Comparison of ENCODE assay signal across 12 mouse cellular contexts in genomic region chr2:92948699-92949300, GRCm38 (mm10). TPM values are rescaled to one million over a fixed set of nuclear protein-coding genes. Genes with fewer than 3 reads are reported as not detected.
DNase-seq lines count a peak whose midpoint lies in the region; ATAC-seq and TF ChIP-seq lines count a peak whose summit lies in the region.
"Had no signal": no experiment of that assay in that cellular context is flagged by ENCODE, and none has a peak within 500 bp of the region (broad histone marks: within the 10 kb centered on the region; RNA-seq: fewer than 3 reads in every experiment).

No protein-coding gene starts in this region.

- H3K4me1 ChIP-seq in midbrain, embryonic 12.5 days: peaks cover 5% of the 10 kb centered on the region; the same call in 1 of the 2 replicates
- peaks cover 26% of the 10 kb centered on the region for H3K4me1 ChIP-seq in midbrain, embryonic 10.5 days
- peaks cover 10 to 28% of the 10 kb centered on the region in 2 experiments for H3K4me1 ChIP-seq in ES-E14 (ENCODE audit: control insufficient read depth in 2 of 2, insufficient read depth in 2 of 2, low read length in 2 of 2, poor library complexity in 1 of 2)
- peaks cover 34% of the 10 kb centered on the region for H3K4me1 ChIP-seq in hindbrain, embryonic 13.5 days (replicated peaks)
- 0 out of 2 replicates have a peak, but pooled peaks cover 3% of the 10 kb centered on the region for H3K4me1 ChIP-seq in stomach, postnatal 0 days (replicated peaks; ENCODE audit: control insufficient read depth, insufficient read depth)

- no peak overlapping the region for H3K4me3 ChIP-seq in midbrain, embryonic 12.5 days
- no peak overlapping the region for H3K4me3 ChIP-seq in midbrain, embryonic 10.5 days
- H3K4me3 ChIP-seq in ES-E14 (ENCODE audit: insufficient read depth in 1 of 2, low read depth in 1 of 2, low read length in 2 of 2, poor library complexity in 1 of 2, severe bottlenecking in 1 of 2): no peak overlapping the region
- no peak overlapping the region for H3K4me3 ChIP-seq in hindbrain, embryonic 13.5 days
- no peak overlapping the region for H3K4me3 ChIP-seq in stomach, postnatal 0 days (ENCODE audit: low read depth, low read length)
- H3K4me3 ChIP-seq: erythroblast, embryonic 14.5 days had no signal

- peaks cover 4% of the 10 kb centered on the region; the same call in 1 of the 2 replicates for H3K27me3 ChIP-seq in midbrain, embryonic 12.5 days
- H3K27me3 ChIP-seq in midbrain, embryonic 10.5 days (ENCODE audit: low read depth, poor library complexity, severe bottlenecking): peaks cover 5% of the 10 kb centered on the region
- H3K27me3 ChIP-seq in hindbrain, embryonic 13.5 days: peaks cover 24% of the 10 kb centered on the region
- H3K27me3 ChIP-seq in stomach, postnatal 0 days (ENCODE audit: control insufficient read depth, insufficient read depth, low read length): no peaks in the 10 kb centered on the region

- WGBS in midbrain, embryonic 12.5 days: 60% methylated on average over 7 of the region's 7 CpGs
- WGBS in midbrain, embryonic 10.5 days: 65% methylated on average over 7 of the region's 7 CpGs
- 36% methylated on average over 7 of the region's 7 CpGs for WGBS in hindbrain, embryonic 13.5 days
- WGBS in stomach, postnatal 0 days: 60% methylated on average over 7 of the region's 7 CpGs

- no peak overlapping the region for H3K27ac ChIP-seq in midbrain, embryonic 12.5 days (replicated peaks)
- H3K27ac ChIP-seq in midbrain, embryonic 10.5 days (replicated peaks): no peak overlapping the region
- 0 out of 2 replicates have a peak overlapping the region, but pooled peaks have one; percentile 13 for H3K27ac ChIP-seq in ES-E14 (ENCODE audit: insufficient read depth, low read depth, low read length, poor library complexity, severe bottlenecking)
- peak overlapping the region; percentile 41; the same call in 1 of the 2 replicates for H3K27ac ChIP-seq in hindbrain, embryonic 13.5 days
- H3K27ac ChIP-seq in stomach, postnatal 0 days (replicated peaks): no peak overlapping the region

- H3K9me3 ChIP-seq in midbrain, embryonic 12.5 days: no peaks in the 10 kb centered on the region
- no peaks in the 10 kb centered on the region for H3K9me3 ChIP-seq in midbrain, embryonic 10.5 days (replicated peaks)
- no peaks in the 10 kb centered on the region for H3K9me3 ChIP-seq in ES-E14 (ENCODE audit: control insufficient read depth, insufficient read depth, low read depth, low read length)
- no peaks in the 10 kb centered on the region for H3K9me3 ChIP-seq in hindbrain, embryonic 13.5 days
- no peaks in the 10 kb centered on the region for H3K9me3 ChIP-seq in stomach, postnatal 0 days (ENCODE audit: control insufficient read depth, low read length)

- no peak for DNase-seq in midbrain, embryonic 10.5 days (ENCODE audit: low spot score)
- DNase-seq in ES-E14 (ENCODE audit: low read depth, low spot score): no peak
- DNase-seq in brain, embryonic 14.5 days (ENCODE audit: low read depth): peak; percentile 31
- no peak for DNase-seq in stomach, postnatal 0 days (ENCODE audit: low spot score)
- no peak for DNase-seq in lung, postnatal 36 days
- DNase-seq: cerebellum, adult 8-10 months; kidney, postnatal 36 days; liver had no signal

- in situ Hi-C loops in ES-E14 (cut with MboI; ENCODE audit: low sequenced_read_pairs in 2 of 2, unreplicated experiment in 2 of 2): no loop called here

- no peak for TF ChIP-seq CTCF in brain, embryonic 14.5 days (IDR thresholded peaks at IDR 0.05; ENCODE audit: borderline replicate concordance, extremely low read depth, insufficient read depth, insufficient read length)
- TF ChIP-seq CTCF in stomach, postnatal 0 days (IDR thresholded peaks at IDR 0.05; ENCODE audit: low read depth): no peak

- TF ChIP-seq POLR2A in brain, embryonic 14.5 days (IDR thresholded peaks at IDR 0.05; ENCODE audit: borderline replicate concordance, extremely low read depth, insufficient read depth, insufficient read length, poor library complexity, severe bottlenecking): no peak

- TF ChIP-seq EP300 in stomach, postnatal 0 days (optimal IDR thresholded peaks at IDR 0.05): no peak

- H3K36me3 ChIP-seq in midbrain, embryonic 12.5 days: no peaks in the 10 kb centered on the region
- H3K36me3 ChIP-seq in midbrain, embryonic 10.5 days: no peaks in the 10 kb centered on the region
- H3K36me3 ChIP-seq in ES-E14 (ENCODE audit: control insufficient read depth, insufficient read depth, low read length, poor library complexity, severe bottlenecking): no peaks in the 10 kb centered on the region
- no peaks in the 10 kb centered on the region for H3K36me3 ChIP-seq in hindbrain, embryonic 13.5 days
- no peaks in the 10 kb centered on the region for H3K36me3 ChIP-seq in stomach, postnatal 0 days (ENCODE audit: control insufficient read depth, insufficient read depth, low read length)

- peak; percentile 23; the same call in 1 of the 2 replicates for ATAC-seq in midbrain, embryonic 12.5 days (ENCODE audit: low FRiP score, low read depth)
- ATAC-seq in hindbrain, embryonic 13.5 days (ENCODE audit: low FRiP score): peak; percentile 53; the same call in 1 of the 2 replicates
- ATAC-seq in stomach, postnatal 0 days (ENCODE audit: low FRiP score, low TSS enrichment): no peak

- no peak overlapping the region for H3K4me2 ChIP-seq in midbrain, embryonic 12.5 days (replicated peaks)
- H3K4me2 ChIP-seq in hindbrain, embryonic 13.5 days: no peak overlapping the region
- no peak overlapping the region for H3K4me2 ChIP-seq in stomach, postnatal 0 days (replicated peaks; ENCODE audit: low read depth)

- H3K9ac ChIP-seq in midbrain, embryonic 12.5 days (replicated peaks): no peak overlapping the region
- no peak overlapping the region for H3K9ac ChIP-seq in ES-E14 (ENCODE audit: insufficient read depth, low read depth, low read length, poor library complexity, severe bottlenecking)
- H3K9ac ChIP-seq in hindbrain, embryonic 13.5 days: no peak overlapping the region
- H3K9ac ChIP-seq in stomach, postnatal 0 days (ENCODE audit: low read length): no peak overlapping the region

TF ChIP-seq in ES-E14, 5 proteins besides CTCF, POLR2A, EP300 and RAD21:
- TF ChIP-seq MAFK (IDR thresholded peaks at IDR 0.05; ENCODE audit: insufficient read depth, low read depth, low read length) (peak; percentile 88), CHD2 (IDR thresholded peaks at IDR 0.05; ENCODE audit: low read depth, low read length) (no peak), HCFC1 (IDR thresholded peaks at IDR 0.05; ENCODE audit: borderline replicate concordance, insufficient read depth, low read length) (no peak), ZC3H11A (IDR thresholded peaks at IDR 0.05; ENCODE audit: borderline replicate concordance, low read depth, low read length) (no peak), ZNF384 (IDR thresholded peaks at IDR 0.05; ENCODE audit: low read depth, low read length) (no peak)

RNA-seq across cellular contexts. Expression of gene Syt13, which starts 33.9 kb away (rescaled TPM):
- polyA plus RNA-seq in midbrain, embryonic 12.5 days (2016; fragmentation: Nextera tagmentation; extraction: Ambion mirVana): 32.5 and 33.3 TPM in 2 replicates
- 11.1 and 15.0 TPM in 2 replicates for polyA plus RNA-seq in midbrain, embryonic 10.5 days (2016; fragmentation: Nextera tagmentation; extraction: Ambion mirVana)
- total RNA-seq in ES-E14 (2012; rRNA removed): 4.4 and 5.8 TPM in 2 replicates
- polyA plus RNA-seq in brain, embryonic 14.5 days (2012; rRNA removed): 65.0 and 80.5 TPM in 2 replicates
- polyA plus RNA-seq in hindbrain, embryonic 13.5 days (2015; fragmentation: Nextera tagmentation; extraction: Ambion mirVana): 24.7 and 26.6 TPM in 2 replicates
- 4.1 and 5.0 TPM in 2 replicates for polyA plus RNA-seq in stomach, postnatal 0 days (2015; fragmentation: Nextera tagmentation; extraction: Ambion mirVana)
- total RNA-seq: monocyte, adult 5-6 weeks had no signal
- polyA plus RNA-seq: erythroblast, embryonic 14.5 days had no signal

Comparison
In these comparisons a context has a peak if more than half of its experiments do, and no peak if none do; other contexts are left out.
1. H3K27ac ChIP-seq: peak in ES-E14 (single experiment) and hindbrain, embryonic 13.5 days (single experiment); none in midbrain, embryonic 12.5 days (single experiment), midbrain, embryonic 10.5 days (single experiment) and stomach, postnatal 0 days (single experiment).